Mouse (Mus musculus) limb, embryonic 11.5 days (tissue): ENCODE results near the gene Ctxn2. TPM values are rescaled to one million over a fixed set of nuclear protein-coding genes. Genes with fewer than 3 reads are reported as not detected.

ENCODE experiments used
- ATAC-seq: fragments of 200-750 bp; cut with Nextera tagmentation; 2 replicates; pipeline ENCODE4 v1.8.0; 2017; ENCODE audit warnings: low read depth; ENCODE audit not compliant: insufficient number of reproducible peaks, low FRiP score, low TSS enrichment
- DNase-seq: peaks from one replicate; pipeline ENCODE4 v3.0.0-alpha.2; 2015; ENCODE audit warnings: low spot score
- H3K27ac ChIP-seq: fragments of 300-500 bp; sonication (generic); replicated peaks from 2 replicates; pipeline ENCODE4 v1.5.1; 2014; ENCODE audit warnings: low read depth, mild to moderate bottlenecking, low read length
- H3K27me3 ChIP-seq: fragments of 300-500 bp; sonication (generic); 2 replicates; pipeline ENCODE4 v1.6.1; 2014; ENCODE audit warnings: mild to moderate bottlenecking, low read length, mixed read lengths; ENCODE audit not compliant: control insufficient read depth, insufficient read depth
- H3K36me3 ChIP-seq: fragments of 300-500 bp; sonication (generic); 2 replicates; pipeline ENCODE4 v1.6.1; 2014; ENCODE audit warnings: mild to moderate bottlenecking, low read length, moderate library complexity, mixed read lengths; ENCODE audit not compliant: control insufficient read depth, insufficient read depth
- H3K4me1 ChIP-seq: fragments of 300-500 bp; sonication (generic); 2 replicates; pipeline ENCODE4 v1.6.1; 2014; ENCODE audit warnings: low read length, mixed read lengths; ENCODE audit not compliant: control insufficient read depth, insufficient read depth
- H3K4me2 ChIP-seq: fragments of 300-500 bp; sonication (generic); 2 replicates; pipeline ENCODE4 v1.6.1; 2014; ENCODE audit warnings: low read depth, mild to moderate bottlenecking, moderate library complexity; ENCODE audit not compliant: severe bottlenecking
- H3K4me3 ChIP-seq: fragments of 300-500 bp; sonication (generic); 2 replicates; pipeline ENCODE4 v1.5.1; 2014; ENCODE audit warnings: low read depth, low read length
- H3K9ac ChIP-seq: fragments of 300-500 bp; sonication (generic); 2 replicates; pipeline ENCODE4 v1.6.1; 2014; ENCODE audit warnings: mild to moderate bottlenecking, low read length
- H3K9me3 ChIP-seq: fragments of 300-500 bp; sonication (generic); 2 replicates; pipeline ENCODE4 v1.6.1; 2016; ENCODE audit warnings: low read length; ENCODE audit not compliant: control insufficient read depth
- WGBS: fragments of 180-500 bp; shearing (Covaris S2); extraction: QIAGEN DNeasy Blood & Tissue Kit; methylation state at CpG from one replicate; pipeline ENCODE4 v1.1.7; 2014; 5-methylcytosine and 5-hydroxymethylcytosine counted together
- polyA plus RNA-seq: library from polyadenylated mRNA; unstranded; fragments of >200 nt; fragmentation: Nextera tagmentation; extraction: Ambion mirVana; gene quantifications from 2 replicates; pipeline ENCODE4 v1.2.1, GENCODE M21; 2014

Gene Ctxn2
- polyA plus RNA-seq, 1 experiment from 2014 or later = not detected

DNA sequence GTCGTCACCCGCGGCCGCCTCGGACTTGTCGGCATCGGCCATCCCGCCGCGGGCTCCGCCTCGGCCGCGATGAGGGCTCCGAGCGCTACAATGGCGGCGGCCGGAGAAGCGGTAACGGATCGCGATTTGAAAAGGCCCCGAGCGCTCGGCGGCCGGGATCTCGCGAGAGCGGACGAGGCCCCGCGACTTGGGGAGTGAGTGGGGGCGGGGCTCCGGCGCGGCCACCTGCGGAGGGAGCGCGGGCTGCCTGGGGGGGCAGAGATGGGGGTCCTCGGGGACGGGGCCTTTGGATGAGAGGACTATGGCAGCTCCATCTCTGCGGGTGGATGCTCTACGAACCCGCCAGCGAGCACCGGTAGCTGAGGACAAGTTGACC is 13.0 kb upstream of the Ctxn2 start, which contains the start of gene Myef2:
Gene Myef2, minus strand, starts transcription at position 185 of the 376 bp plus-strand sequence.
- under 1% methylated on average over 37 of the region's 48 CpGs for WGBS
- no peaks in the 10 kb centered on the region for H3K27me3 ChIP-seq
- H3K4me2 ChIP-seq = peak within 1 kb of the TSS; percentile 60
- H3K9ac ChIP-seq = peak within 1 kb of the TSS; percentile 99
- ATAC-seq = peak; percentile 86
- DNase-seq = peak; percentile 92
- H3K27ac ChIP-seq = peak within 1 kb of the TSS; percentile 83
- H3K9me3 ChIP-seq = no peaks in the 10 kb centered on the region
- H3K4me3 ChIP-seq = peak within 1 kb of the TSS; percentile 71
- H3K36me3 ChIP-seq = no peaks in the 10 kb centered on the region
- H3K4me1 ChIP-seq = peaks cover 9% of the 10 kb centered on the region

GRCm38 (mm10) chr2:125125824-125126223 is 10.7 kb upstream of the Ctxn2 start:
- H3K36me3 ChIP-seq = no peaks in the 10 kb centered on the region
- no peak overlapping the region for H3K27ac ChIP-seq
- no peak for DNase-seq
- peaks cover 9% of the 10 kb centered on the region for H3K4me1 ChIP-seq
- H3K4me2 ChIP-seq = no peak overlapping the region
- H3K27me3 ChIP-seq = no peaks in the 10 kb centered on the region
- WGBS = 43% methylated on average over 4 of the region's 4 CpGs
- no peak overlapping the region for H3K9ac ChIP-seq
- no peaks in the 10 kb centered on the region for H3K9me3 ChIP-seq
- no peak overlapping the region for H3K4me3 ChIP-seq
- no peak for ATAC-seq

DNA sequence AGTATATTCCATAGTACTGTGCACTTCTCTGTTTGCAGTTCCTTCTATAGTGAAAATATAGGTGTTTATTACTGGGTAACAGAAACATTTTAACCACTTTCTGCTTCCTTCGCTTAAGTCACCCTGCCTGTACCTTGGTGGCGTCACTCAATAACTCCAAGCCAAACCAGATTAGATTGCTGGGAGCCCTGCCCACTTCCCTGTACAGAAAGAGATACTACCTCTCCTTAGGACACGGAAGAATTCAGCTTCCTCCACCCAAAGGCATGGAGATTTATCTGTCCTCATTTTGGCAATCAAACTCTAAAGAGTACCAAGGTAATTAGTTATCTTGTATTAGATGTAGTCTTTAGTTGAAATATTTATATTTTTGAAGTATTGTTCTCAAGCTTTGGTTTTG is 9.7 kb upstream of the Ctxn2 start:
- Histone ChIP-seq H3K36me3 (no peaks in the 10 kb centered on the region), H3K9me3 (no peaks in the 10 kb centered on the region), H3K4me3 (no peak overlapping the region), H3K27ac (no peak overlapping the region), H3K4me2 (no peak overlapping the region), H3K27me3 (no peaks in the 10 kb centered on the region), H3K4me1 (peaks cover 6% of the 10 kb centered on the region), H3K9ac (no peak overlapping the region)
- no peak for DNase-seq
- WGBS = 85% methylated on average over 3 of the region's 3 CpGs
- no peak for ATAC-seq

- no peak overlapping the region for H3K27ac ChIP-seq
- DNase-seq = no peak
- no peak for ATAC-seq
- no peak overlapping the region for H3K9ac ChIP-seq
- no peaks in the 10 kb centered on the region for H3K4me1 ChIP-seq
- H3K9me3 ChIP-seq = no peaks in the 10 kb centered on the region
- 43% methylated on average over 4 of the region's 4 CpGs for WGBS
- no peaks in the 10 kb centered on the region for H3K27me3 ChIP-seq
- no peaks in the 10 kb centered on the region for H3K36me3 ChIP-seq
- no peak overlapping the region for H3K4me2 ChIP-seq
- no peak overlapping the region for H3K4me3 ChIP-seq
Measured at GRCm38 (mm10) chr2:125134113-125134512, 2.4 kb upstream of the Ctxn2 start.

- H3K4me1 ChIP-seq = no peaks in the 10 kb centered on the region
- H3K27ac ChIP-seq = no peak overlapping the region
- no peaks in the 10 kb centered on the region for H3K27me3 ChIP-seq
- H3K4me3 ChIP-seq = no peak overlapping the region
- H3K4me2 ChIP-seq = peak overlapping the region; percentile 45; the same call in 1 of the 2 replicates
- H3K36me3 ChIP-seq = no peaks in the 10 kb centered on the region
- 27% methylated on average over 7 of the region's 7 CpGs for WGBS
- DNase-seq (no peak), ATAC-seq (no peak)
- H3K9ac ChIP-seq = no peak overlapping the region
- no peaks in the 10 kb centered on the region for H3K9me3 ChIP-seq
Measured at GRCm38 (mm10) chr2:125136846-125137245, 354 bp downstream of the Ctxn2 start.

DNA sequence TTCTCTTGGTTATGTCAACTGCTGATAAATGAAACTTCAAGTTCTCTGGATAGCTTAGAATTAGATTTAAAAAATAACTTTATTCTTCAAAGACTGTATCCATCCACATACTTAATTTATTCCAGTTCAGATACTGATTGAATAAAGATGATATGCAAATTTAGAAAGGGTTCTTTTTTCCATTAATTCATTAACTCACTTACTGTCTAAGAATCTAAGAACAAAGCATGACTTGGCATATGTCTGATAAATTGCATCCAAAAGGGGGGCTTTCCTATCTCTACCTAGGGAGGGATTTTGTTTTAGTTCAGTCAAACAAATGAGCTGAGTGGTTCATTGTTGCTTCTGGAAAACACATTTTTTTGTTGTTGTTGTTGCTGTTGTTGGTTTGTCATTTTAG is 5.8 kb downstream of the Ctxn2 start:
- no peak overlapping the region for H3K9ac ChIP-seq
- H3K4me2 ChIP-seq = no peak overlapping the region
- H3K27me3 ChIP-seq = no peaks in the 10 kb centered on the region
- no peak overlapping the region for H3K4me3 ChIP-seq
- DNase-seq (no peak), ATAC-seq (no peak)
- H3K4me1 ChIP-seq = no peaks in the 10 kb centered on the region
- H3K36me3 ChIP-seq = no peaks in the 10 kb centered on the region
- H3K9me3 ChIP-seq = no peaks in the 10 kb centered on the region
- no peak overlapping the region for H3K27ac ChIP-seq

DNA sequence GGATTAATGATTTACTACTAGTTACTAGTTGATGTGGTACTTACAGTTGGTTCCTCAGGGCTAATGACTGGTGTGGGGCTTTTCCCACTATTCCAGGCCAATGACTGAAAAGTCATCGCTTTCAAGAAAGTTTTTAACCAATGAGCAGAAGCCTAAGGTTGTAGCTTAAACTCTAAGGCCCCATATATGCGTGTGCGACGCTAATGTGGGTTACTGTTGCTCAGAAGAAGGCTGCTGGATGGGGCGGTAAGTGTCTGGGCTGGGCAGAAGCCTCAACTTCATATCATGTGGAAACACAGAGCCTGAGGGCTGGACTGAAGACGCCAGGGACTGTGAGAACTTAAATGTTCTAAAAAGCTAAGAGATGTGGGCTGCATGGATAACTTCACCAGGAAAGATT is 15.9 kb downstream of the Ctxn2 start, which contains the start of gene Slc12a1:
Gene Slc12a1, plus strand, starts transcription at position 118 of the 400 bp plus-strand sequence.
- H3K27me3 ChIP-seq = no peaks in the 10 kb centered on the region
- H3K9me3 ChIP-seq = no peaks in the 10 kb centered on the region
- ATAC-seq (no peak), DNase-seq (no peak)
- WGBS = 88% methylated on average over 6 of the region's 6 CpGs
- H3K27ac ChIP-seq = no peak within 1 kb of the TSS
- H3K4me3 ChIP-seq = no peak within 1 kb of the TSS
- no peak within 1 kb of the TSS for H3K9ac ChIP-seq
- no peaks in the 10 kb centered on the region for H3K36me3 ChIP-seq
- H3K4me2 ChIP-seq = no peak within 1 kb of the TSS
- H3K4me1 ChIP-seq = no peaks in the 10 kb centered on the region

DNA sequence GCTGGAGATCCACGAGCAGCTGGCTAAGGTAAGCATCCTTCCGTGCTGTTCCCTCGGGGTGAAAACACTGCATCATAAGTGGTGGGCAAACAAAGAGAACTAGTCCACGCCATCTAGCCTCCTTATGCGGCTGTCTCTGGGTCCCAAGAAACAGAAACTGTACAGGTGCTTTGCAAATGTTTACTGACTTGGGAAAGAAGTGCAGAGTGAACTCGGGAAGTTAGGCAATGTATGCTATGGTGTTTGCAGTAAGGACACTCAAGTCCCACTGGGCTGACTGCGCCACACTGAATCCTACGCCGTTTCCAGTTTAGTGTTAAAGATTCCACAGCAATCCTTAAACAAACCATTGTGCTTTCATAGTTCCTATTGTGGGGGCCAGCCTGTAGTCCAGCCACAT is 17.8 kb downstream of the Ctxn2 start:
- H3K36me3 ChIP-seq = no peaks in the 10 kb centered on the region
- WGBS = 85% methylated on average over 9 of the region's 9 CpGs
- H3K4me1 ChIP-seq = no peaks in the 10 kb centered on the region
- H3K4me3 ChIP-seq = no peak overlapping the region
- H3K9ac ChIP-seq = no peak overlapping the region
- DNase-seq (no peak), ATAC-seq (no peak)
- no peaks in the 10 kb centered on the region for H3K27me3 ChIP-seq
- H3K27ac ChIP-seq = no peak overlapping the region
- no peak overlapping the region for H3K4me2 ChIP-seq
- no peaks in the 10 kb centered on the region for H3K9me3 ChIP-seq

DNA sequence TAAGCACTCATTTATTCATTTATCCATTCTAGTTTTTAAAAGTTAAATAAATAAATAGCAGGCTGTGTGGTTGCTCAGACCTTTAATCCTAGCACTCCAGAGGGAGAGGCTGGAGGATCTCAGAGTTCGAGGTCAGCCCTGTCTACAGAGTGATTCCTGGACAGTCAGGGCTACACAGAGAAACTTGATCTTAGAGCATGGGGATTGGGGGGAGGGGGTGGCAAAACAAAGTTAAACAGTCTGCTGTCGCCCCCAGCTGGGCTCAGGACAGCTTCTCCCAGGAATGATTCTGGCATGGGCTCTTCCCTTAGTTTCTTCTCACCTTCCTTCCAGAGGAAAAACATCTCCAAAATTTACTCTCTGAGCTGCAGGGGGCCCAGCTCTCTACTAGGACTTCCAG is 19.0 kb downstream of the Ctxn2 start:
- Histone ChIP-seq H3K4me1 (no peaks in the 10 kb centered on the region), H3K4me3 (no peak overlapping the region)
- no peak for ATAC-seq

More for the DNA sequence above, 19.0 kb downstream of the Ctxn2 start:
- Histone ChIP-seq H3K27me3 (no peaks in the 10 kb centered on the region), H3K9me3 (no peaks in the 10 kb centered on the region), H3K27ac (no peak overlapping the region), H3K9ac (no peak overlapping the region), H3K4me2 (no peak overlapping the region), H3K36me3 (no peaks in the 10 kb centered on the region)
- WGBS = 10% methylated on average over 2 of the region's 2 CpGs
- peak; percentile 42 for DNase-seq
